Mouse (Mus musculus) gastrocnemius, postnatal 25 days (tissue): ENCODE measurements at regions not wholly inside any gene's neighbourhood (a gene's known extent, or its start where the extent isn't known, plus 50 kb on each side); places are given as distances from the start of the nearest gene placed in this dataset.

Source experiments
- DNase-seq: peaks from one replicate; pipeline ENCODE4 v3.0.0; 2022

DNA sequence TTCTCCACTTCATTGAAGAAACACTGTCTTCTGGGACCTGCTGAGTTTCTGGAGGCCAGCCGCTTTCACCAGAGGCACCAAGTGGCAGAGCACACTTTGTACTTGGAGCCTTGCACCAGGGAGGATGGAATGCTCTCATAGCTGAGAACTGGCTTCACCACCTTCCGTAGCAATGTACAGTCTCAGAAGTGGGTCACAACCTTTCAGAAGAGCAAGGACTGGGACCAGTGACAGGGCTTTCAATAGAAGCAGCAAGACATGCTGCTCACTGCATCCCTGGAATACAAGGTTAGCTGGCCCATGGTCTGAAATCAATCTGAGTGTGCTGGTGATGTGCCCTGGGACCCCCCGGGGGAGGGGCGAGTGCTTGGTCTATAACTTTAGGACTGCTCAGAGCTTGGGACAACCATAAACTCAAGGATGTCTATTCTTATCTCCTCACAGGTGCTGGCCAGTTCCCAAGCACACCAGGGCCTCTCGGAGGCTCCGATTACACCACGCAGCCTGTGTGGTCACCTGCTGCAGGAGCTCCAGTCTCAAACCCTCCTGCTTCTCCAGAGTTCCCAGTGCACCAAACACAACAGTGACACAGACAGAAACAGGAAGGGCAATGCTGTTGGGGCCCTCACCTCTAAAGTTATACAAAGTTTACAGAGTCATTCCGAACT, 114.4 kb upstream of the Tmem45b start:
- peak; percentile 75 for DNase-seq

DNA sequence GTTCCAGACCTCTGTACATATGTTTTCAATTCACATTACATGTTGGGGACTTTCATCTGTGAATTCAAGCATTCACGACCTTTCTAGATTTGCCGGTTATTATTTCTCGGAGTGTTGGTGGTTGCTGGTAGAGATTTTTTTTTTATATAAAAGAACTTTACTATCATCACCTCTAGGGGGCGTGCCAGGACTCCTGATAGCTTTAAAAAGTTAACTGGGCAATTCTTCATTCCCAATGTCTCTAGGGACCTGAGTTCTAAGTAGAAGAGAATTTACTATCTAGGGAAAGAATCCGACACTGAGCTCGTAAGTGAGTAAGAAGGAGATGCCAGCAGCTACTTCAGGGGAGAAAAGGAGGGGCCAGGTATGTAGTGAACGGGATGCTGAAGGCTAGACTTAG, 112.8 kb upstream of the Tmem45b start:
- DNase-seq = no peak

DNA sequence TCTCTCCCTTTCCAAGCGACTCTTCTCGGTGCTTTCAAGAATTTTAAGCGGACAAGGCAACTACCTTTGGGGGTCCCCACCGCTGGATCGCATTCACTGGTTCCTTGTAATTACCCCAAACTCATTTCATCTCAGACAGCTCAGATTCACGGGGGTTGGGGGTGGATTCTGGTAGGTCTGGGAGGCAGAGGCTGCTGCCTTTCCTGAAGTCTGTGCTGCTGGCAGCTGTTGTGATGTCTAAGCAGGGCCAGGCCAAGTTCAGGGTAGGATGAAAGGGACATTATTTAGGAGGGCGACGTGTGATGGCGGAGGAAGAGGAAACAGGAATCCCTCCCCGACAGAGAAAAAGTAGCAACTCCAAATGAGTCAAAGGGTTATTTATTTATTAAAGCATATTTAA, 102.8 kb upstream of the Tmem45b start:
- no peak for DNase-seq

DNA sequence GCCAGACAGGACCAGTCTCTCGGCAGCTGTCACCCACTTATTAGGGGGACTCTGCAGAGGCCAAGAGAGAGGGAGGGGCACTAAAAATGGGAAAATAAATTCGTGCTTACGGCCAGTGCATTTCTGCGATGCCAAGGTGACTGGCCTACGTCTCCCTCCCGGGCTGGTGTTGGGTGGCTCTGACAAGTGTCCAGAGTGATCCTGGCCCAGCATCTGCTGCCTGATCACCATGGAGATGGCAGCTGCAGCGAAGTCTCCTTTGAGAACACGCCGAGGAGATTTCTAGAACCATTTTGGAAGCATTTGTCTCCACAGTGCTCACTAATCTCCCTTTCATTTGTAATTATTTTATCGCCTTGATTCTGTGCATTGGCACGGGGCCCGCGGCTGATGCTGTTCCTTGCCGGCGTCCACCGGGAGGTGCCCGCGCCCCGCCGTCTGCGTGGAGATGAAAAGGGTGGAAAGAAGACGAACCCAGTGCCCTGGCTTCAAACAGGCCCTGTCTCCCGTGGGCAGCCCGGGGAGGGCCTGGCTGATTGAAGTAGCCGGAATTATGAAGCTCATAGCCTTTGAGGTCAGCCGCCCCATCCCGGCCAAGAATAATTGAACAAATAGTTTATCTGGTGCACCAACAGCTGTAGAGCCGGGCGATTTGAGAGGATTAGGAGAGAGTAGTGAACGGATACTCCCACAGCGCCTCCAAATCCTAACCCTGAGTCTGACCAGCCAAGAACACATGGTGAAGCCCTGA, 102.2 kb upstream of the Tmem45b start:
- peak; percentile 60 for DNase-seq

DNA sequence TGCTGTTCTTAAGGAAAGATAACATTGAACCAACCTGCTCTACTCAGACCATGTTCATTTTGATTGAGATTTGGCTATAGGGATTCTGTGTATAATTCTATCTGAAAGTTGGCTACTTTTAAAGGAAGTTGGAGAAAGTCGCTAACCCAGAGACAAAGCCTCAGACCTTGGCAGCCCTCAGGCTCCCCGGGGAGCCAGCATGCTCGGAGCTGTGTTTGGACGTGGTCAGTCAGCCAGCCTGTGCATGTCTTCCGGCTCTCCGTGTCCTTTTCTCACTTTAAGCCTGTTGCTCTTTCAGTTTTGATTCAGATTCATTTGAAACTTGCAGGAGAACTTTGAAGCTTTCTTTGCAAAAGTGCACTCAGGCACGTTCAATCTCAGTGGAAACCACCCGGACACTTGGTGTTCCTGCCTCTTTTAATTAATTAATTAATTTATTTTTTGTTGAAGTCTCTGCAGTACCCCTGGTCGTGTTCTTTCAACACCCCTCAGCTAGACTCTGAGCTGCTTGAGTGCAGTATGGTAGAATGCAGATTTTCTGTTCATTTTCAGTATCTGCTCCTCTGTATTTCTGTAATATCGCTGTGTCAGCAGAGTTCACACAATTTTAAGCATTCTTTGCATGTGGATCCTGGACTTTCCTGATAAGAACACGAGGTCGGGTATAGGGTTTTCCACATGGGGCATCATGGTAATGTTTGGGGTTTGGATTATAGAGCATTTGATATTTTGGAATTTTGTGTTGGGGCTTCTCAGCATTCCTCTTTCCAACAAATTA, 100.9 kb upstream of the Tmem45b start:
- peak; percentile 70 for DNase-seq

DNA sequence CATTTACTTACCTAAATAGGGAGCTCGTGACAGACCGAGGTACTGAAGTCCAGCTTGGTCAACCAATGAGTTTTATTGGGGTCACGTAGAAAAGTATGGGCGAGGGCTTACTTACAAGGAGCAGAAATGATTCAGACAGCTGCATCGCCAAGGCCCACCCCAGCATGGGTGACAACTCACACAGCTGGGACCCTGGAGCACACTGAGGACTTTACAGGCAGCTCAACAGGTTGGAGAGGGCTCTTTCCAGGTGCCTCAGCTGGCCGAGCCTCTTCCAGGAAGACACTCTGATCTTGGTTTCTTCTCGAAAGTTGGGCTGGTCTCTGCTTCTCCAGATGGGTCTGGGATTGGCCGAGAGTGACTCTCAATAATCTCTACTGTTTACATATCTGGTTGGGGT, 99.3 kb upstream of the Tmem45b start:
- no peak for DNase-seq

DNA sequence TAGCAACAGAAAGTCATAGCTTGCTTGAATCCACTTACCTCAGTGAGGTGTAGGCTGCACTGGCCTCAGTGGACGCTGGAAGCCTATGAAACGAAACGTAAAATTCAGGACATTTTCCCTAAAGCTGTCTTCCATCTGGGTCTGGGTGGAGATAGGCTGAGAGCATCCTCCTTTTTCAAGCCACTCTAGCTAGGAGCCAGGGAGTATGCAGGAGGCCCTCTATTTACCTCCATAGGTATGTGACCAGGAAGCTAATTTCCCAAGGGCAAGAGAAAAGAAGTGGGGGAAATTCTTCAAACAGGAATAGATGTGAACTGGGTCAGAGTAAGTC, 95.9 kb upstream of the Tmem45b start:
- DNase-seq = no peak

DNA sequence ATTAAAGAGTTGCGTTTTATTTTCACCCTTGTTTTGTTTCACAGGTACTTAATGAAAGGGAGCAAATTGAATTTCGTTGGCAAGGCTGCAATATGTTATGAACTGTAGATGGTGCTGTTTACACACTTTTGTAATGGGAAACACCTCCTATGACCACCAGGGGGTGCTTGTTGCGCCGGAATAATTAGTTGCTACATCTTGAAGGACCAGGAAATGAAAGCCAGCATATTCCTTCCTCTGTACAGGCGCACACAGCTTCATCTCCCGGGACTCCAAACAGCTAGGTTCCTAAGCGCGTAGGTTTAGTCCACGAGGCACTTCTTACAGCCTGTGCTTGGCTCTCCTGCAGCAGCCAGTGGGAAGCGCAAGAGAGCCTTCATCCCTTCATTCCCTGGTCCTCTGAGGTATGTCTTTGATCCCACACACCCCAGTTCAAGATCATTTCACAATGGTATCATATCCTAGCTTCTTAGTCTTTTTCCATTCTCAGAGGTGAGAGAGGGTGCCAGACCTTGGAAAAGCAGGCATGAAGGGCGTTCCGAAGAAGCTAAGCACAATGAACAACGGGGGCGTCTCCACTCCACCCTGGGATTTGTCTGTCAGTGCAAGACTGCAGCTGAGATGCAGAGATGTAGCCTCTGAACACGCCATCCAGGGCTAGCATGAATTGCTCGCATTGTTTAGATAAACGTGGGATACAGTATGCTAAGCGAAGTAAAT, 95.4 kb upstream of the Tmem45b start:
- peak; percentile 51 for DNase-seq

DNA sequence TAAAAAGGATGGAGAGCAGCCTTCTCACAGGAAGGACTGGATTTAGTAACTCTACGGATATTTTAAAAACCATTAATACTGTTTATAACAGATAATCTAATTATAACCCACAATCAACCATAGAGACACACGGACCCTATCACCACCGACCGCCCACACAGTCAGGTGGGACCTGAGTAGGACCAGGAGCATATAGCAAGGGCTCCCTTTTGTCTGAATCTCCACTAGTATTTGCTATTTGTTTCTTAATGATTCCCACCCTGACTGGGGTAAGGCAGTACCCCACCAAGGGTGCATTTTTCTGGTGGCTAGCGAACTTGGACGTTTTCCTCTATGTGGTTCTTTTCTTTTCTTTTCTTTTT, 79.4 kb upstream of the Tmem45b start:
- no peak for DNase-seq

DNA sequence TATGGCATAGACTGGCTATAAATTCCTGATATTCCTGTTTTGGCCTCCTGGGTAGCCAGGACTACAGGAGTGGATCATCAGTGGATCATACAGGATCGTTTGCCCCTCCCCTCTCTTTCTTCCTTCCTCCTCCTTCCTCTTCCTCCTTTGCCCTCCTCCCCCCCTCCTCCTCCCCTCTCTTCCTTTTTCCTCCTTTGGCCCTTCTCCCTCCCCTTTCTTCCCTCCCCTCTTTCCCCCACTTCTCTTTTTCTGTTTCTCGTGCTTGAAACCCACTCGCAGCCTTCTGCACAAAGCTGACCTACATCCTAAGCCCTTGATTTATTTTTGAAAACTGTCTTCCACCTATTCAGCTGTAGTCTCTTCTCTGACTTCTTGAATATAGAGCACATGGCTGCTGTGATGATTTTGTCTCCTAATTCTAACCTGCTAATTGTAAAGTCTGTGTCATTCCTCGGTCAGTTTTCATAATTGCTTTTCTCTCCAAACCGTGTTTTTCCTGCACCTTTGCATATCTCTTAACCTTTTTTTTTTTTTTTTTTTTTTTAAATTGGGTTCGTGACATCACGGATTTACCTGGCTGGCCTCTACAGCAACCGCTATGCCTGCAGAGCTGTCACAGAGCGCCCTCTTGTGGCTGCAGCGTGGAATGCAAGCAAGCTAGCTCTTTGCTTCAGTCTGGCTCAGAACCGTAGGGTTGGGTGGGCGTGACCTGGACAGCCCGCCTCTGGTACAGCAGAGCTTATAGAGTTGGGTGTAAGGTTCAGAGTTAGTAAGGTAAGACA, 78.8 kb upstream of the Tmem45b start:
- peak; percentile 30 for DNase-seq

DNA sequence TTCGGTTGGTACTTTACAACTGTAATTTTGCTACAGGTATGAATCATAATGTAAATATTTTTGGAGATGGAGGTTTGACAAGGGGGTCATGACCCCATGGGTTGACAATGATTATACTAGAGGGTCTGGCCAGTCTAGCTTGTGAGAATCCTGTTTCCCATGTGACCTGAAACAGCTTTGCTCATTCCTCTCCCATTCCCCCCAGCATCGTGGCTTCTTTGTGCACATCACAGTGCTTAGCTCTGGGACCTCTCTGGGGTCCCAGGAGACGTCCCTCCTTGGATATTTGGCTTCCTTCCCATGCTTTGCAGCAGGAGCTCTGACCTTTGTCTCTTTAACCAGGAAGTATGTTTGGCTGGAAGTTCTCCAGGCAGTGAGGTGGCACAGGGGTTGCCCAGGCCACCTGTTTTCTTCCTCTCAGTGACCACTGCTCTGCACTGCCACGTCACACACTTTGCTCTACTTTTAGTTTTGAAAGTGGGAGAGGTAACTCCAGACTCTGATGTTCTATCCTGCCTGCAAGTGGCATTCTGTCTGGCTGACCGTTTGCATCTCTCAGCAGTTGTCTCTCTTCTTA, 77.4 kb upstream of the Tmem45b start:
- no peak for DNase-seq

DNA sequence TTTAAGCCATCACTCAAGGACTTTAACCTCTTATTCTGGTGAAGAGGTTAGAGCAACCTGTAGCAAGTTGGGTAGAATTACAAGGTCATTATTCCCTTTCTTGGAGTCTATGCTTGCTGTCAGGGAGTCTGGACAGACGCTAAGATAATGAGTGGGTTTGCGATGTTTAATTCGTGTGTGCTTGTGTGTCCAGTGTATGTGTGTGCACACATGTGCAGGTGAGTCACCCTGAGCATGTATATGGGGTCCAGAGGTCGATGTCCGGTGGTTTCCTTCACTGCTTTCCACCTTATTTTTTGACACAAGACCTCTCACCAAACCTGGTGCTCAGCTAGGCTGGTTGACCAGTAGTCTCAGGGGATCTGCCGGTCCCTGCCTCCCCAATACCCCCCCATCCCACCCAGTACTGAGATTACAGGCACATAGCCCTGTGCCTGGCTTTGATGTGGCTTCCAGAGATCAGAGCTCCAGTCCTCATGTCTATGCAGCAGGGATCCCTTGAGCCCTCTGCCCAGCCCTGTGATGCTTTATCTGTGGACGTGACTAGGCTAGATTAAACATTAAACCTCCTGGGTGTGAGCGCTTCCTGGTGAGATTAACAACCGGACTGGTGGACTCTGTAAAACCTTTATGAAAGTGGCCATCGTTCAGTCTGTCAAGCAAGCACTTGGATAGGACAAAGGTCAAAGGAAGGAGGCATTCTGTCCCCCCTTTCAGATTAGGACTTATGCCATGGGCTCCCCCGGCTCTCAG, 74.4 kb upstream of the Tmem45b start:
- no peak for DNase-seq

DNA sequence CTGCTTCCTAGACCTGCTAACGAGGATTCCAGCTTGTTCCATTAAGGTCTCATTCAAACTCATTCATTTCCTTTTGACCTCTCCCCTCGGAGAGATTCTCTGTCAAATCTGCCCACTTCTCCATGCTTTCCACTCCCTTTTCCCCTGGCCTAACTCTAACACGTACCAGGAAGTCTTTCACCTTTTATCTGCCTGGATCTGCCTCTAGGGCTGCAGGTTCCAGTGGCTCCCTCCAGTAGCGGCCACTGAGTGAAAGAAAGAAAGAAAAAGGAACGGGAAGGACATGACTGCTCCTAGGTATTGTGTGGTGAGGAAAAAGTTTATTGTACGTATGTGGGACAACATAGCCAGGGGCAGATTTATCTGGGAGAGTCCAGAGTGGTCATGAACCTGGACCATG, 64.8 kb upstream of the Tmem45b start:
- DNase-seq = no peak

DNA sequence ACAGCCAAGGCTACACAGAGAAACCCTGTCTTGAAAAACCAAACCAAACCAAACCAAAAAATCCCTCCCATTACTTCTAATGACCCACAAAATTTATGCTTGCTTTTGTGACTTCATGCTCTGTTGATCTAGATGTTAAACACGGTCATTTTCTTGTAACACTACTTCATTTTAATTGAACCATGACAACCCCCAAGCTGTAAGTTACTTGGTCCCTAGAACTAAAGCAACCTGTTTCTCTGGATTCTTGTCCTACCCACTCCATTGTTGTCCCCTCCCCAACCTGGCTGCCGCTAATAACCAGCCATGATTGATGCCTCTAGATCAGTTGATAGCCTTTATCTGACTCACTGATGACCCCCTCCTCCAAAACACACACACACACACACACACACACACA, 63.0 kb upstream of the Tmem45b start:
- DNase-seq = no peak
